Mouse (Mus musculus) kidney, adult 8-10 months (tissue): ENCODE measurements around the gene Fat3.

ENCODE experiments used
- DNase-seq, 2 experiments: peaks; one replicate each; pipeline ENCODE4 v3.0.0; 2022

Gene Fat3

GRCm38 (mm10) chr9:16002991-16003390, 498.1 kb downstream of the Fat3 start:
- no peak for DNase-seq

GRCm38 (mm10) chr9:15994762-15995161, 506.3 kb downstream of the Fat3 start:
- peak in 1 of 2 experiments; percentile 1 for DNase-seq

- DNase-seq: no peak
These were observed 506.9 kb downstream of the Fat3 start for GRCm38 (mm10) chr9:15994177-15994576.

GRCm38 (mm10) chr9:15992158-15992846, 508.8 kb downstream of the Fat3 start:
- no peak for DNase-seq

- DNase-seq: no peak
These were observed 522.8 kb downstream of the Fat3 start for GRCm38 (mm10) chr9:15978317-15978716.

GRCm38 (mm10) chr9:15976959-15977663, 524.0 kb downstream of the Fat3 start:
- DNase-seq: no peak

- DNase-seq: no peak
These were observed 525.1 kb downstream of the Fat3 start for GRCm38 (mm10) chr9:15975999-15976398.

GRCm38 (mm10) chr9:15972201-15972600, 528.9 kb downstream of the Fat3 start:
- no peak for DNase-seq

- no peak for DNase-seq
These were observed 529.7 kb downstream of the Fat3 start for GRCm38 (mm10) chr9:15971393-15971792.

- no peak for DNase-seq
These were observed 536.9 kb downstream of the Fat3 start for GRCm38 (mm10) chr9:15964198-15964597.

- no peak for DNase-seq
These were observed 538.2 kb downstream of the Fat3 start for GRCm38 (mm10) chr9:15962886-15963285.

- DNase-seq: no peak
These were observed 542.8 kb downstream of the Fat3 start for GRCm38 (mm10) chr9:15958224-15958787.

GRCm38 (mm10) chr9:15957816-15958215, 543.3 kb downstream of the Fat3 start:
- no peak for DNase-seq

- no peak for DNase-seq
These were observed 545.8 kb downstream of the Fat3 start for GRCm38 (mm10) chr9:15955147-15955782.

- no peak for DNase-seq
These were observed 546.8 kb downstream of the Fat3 start for GRCm38 (mm10) chr9:15954338-15954704.

GRCm38 (mm10) chr9:15953585-15954337, 547.3 kb downstream of the Fat3 start:
- no peak for DNase-seq

- DNase-seq: no peak
These were observed 553.0 kb downstream of the Fat3 start for GRCm38 (mm10) chr9:15948086-15948485.

- no peak for DNase-seq
These were observed 556.9 kb downstream of the Fat3 start for GRCm38 (mm10) chr9:15944182-15944581.

- DNase-seq: no peak
These were observed 557.5 kb downstream of the Fat3 start for GRCm38 (mm10) chr9:15943486-15944153.

- no peak for DNase-seq
These were observed 559.3 kb downstream of the Fat3 start for GRCm38 (mm10) chr9:15941818-15942217.

- DNase-seq: no peak
These were observed 560.0 kb downstream of the Fat3 start for GRCm38 (mm10) chr9:15940933-15941673.

GRCm38 (mm10) chr9:15939594-15939993, 561.5 kb downstream of the Fat3 start:
- no peak for DNase-seq
